Mouse (Mus musculus): Measurements from ENCODE around the gene Lrp4. TPM values are rescaled to one million over a fixed set of nuclear protein-coding genes. Genes with fewer than 3 reads are reported as not detected.

The Lrp4 gene
- polyA plus RNA-seq (2015; fragmentation: Nextera tagmentation; extraction: Ambion mirVana), result 7.1 and 10.2 TPM in 2 replicates

GRCm38 (mm10) chr2:91457259-91457655 lies at the start of gene Lrp4:
TSS of gene Lrp4 (plus strand) at chr2:91457511.
- peak within 1 kb of the TSS; percentile 83 for H3K9ac ChIP-seq (replicated peaks)
- no peaks in the 10 kb centered on the region for H3K36me3 ChIP-seq
- H3K4me1 ChIP-seq (replicated peaks), result peaks cover 59% of the 10 kb centered on the region
- peak within 1 kb of the TSS; percentile 85 for H3K27ac ChIP-seq
- 0% methylated on average over 27 of the region's 36 CpGs for WGBS
- peak; percentile 71 for ATAC-seq
- H3K27me3 ChIP-seq, result peaks cover 16% of the 10 kb centered on the region; the same call in 1 of the 2 replicates
- peak within 1 kb of the TSS; percentile 72 for H3K4me3 ChIP-seq (replicated peaks)
- H3K9me3 ChIP-seq, result no peaks in the 10 kb centered on the region
- H3K4me2 ChIP-seq (replicated peaks), result peak within 1 kb of the TSS; percentile 96

- no peak overlapping the region for H3K4me2 ChIP-seq (replicated peaks)
- peaks cover 11% of the 10 kb centered on the region for H3K4me1 ChIP-seq (replicated peaks)
- no peaks in the 10 kb centered on the region for H3K27me3 ChIP-seq
- no peak for ATAC-seq
- H3K9me3 ChIP-seq, result no peaks in the 10 kb centered on the region
- no peak overlapping the region for H3K27ac ChIP-seq
- 90% methylated on average over 2 of the region's 2 CpGs for WGBS
- no peak overlapping the region for H3K9ac ChIP-seq (replicated peaks)
- H3K4me3 ChIP-seq (replicated peaks), result no peak overlapping the region
- no peaks in the 10 kb centered on the region for H3K36me3 ChIP-seq
Measured at GRCm38 (mm10) chr2:91408031-91408430, 49.3 kb upstream of the Lrp4 start.

- H3K4me3 ChIP-seq (replicated peaks), result no peak overlapping the region
- H3K27me3 ChIP-seq, result no peaks in the 10 kb centered on the region
- no peaks in the 10 kb centered on the region for H3K36me3 ChIP-seq
- no peak for ATAC-seq
- 69% methylated on average over 2 of the region's 2 CpGs for WGBS
- H3K4me1 ChIP-seq (replicated peaks), result peaks cover 11% of the 10 kb centered on the region
- no peak overlapping the region for H3K9ac ChIP-seq (replicated peaks)
- no peak overlapping the region for H3K4me2 ChIP-seq (replicated peaks)
- no peak overlapping the region for H3K27ac ChIP-seq
- H3K9me3 ChIP-seq, result no peaks in the 10 kb centered on the region
Measured at GRCm38 (mm10) chr2:91411473-91411872, 45.8 kb upstream of the Lrp4 start.

GRCm38 (mm10) chr2:91412361-91412760 lies 45.0 kb upstream of the Lrp4 start:
- no peak for ATAC-seq
- H3K27ac ChIP-seq, result no peak overlapping the region
- no peak overlapping the region for H3K9ac ChIP-seq (replicated peaks)
- H3K36me3 ChIP-seq, result no peaks in the 10 kb centered on the region
- H3K4me1 ChIP-seq (replicated peaks), result peaks cover 11% of the 10 kb centered on the region
- no peaks in the 10 kb centered on the region for H3K9me3 ChIP-seq
- WGBS, result 69% methylated on average over 5 of the region's 5 CpGs
- no peak overlapping the region for H3K4me2 ChIP-seq (replicated peaks)
- H3K4me3 ChIP-seq (replicated peaks), result no peak overlapping the region
- no peaks in the 10 kb centered on the region for H3K27me3 ChIP-seq

GRCm38 (mm10) chr2:91413811-91414210 lies 43.5 kb upstream of the Lrp4 start:
- Histone ChIP-seq H3K27ac (no peak overlapping the region), H3K9me3 (no peaks in the 10 kb centered on the region), H3K4me2 (replicated peaks) (no peak overlapping the region), H3K4me3 (replicated peaks) (no peak overlapping the region), H3K4me1 (replicated peaks) (peaks cover 11% of the 10 kb centered on the region), H3K27me3 (no peaks in the 10 kb centered on the region), H3K36me3 (no peaks in the 10 kb centered on the region), H3K9ac (replicated peaks) (no peak overlapping the region)
- 88% methylated on average over 1 of the region's 1 CpGs for whole genome bisulfite sequencing
- ATAC-seq, result no peak

- Histone ChIP-seq H3K9me3 (no peaks in the 10 kb centered on the region), H3K4me2 (replicated peaks) (no peak overlapping the region), H3K27ac (no peak overlapping the region), H3K9ac (replicated peaks) (no peak overlapping the region), H3K4me1 (replicated peaks) (peaks cover 6% of the 10 kb centered on the region), H3K27me3 (no peaks in the 10 kb centered on the region), H3K36me3 (peaks cover 26% of the 10 kb centered on the region), H3K4me3 (replicated peaks) (no peak overlapping the region)
- WGBS, result 72% methylated on average over 5 of the region's 5 CpGs
- ATAC-seq, result no peak
Measured at GRCm38 (mm10) chr2:91421641-91422040, 35.7 kb upstream of the Lrp4 start.

- Histone ChIP-seq H3K36me3 (peaks cover 26% of the 10 kb centered on the region), H3K27ac (no peak overlapping the region), H3K27me3 (no peaks in the 10 kb centered on the region), H3K9ac (replicated peaks) (no peak overlapping the region), H3K4me3 (replicated peaks) (no peak overlapping the region), H3K4me2 (replicated peaks) (no peak overlapping the region), H3K4me1 (replicated peaks) (peaks cover 11% of the 10 kb centered on the region), H3K9me3 (no peaks in the 10 kb centered on the region)
- no peak for ATAC-seq
- 84% methylated on average over 7 of the region's 7 CpGs for WGBS
Measured at GRCm38 (mm10) chr2:91424061-91424720, 33.1 kb upstream of the Lrp4 start.

GRCm38 (mm10) chr2:91426321-91426720 lies 31.0 kb upstream of the Lrp4 start:
- no peak overlapping the region for H3K9ac ChIP-seq (replicated peaks)
- H3K4me2 ChIP-seq (replicated peaks), result no peak overlapping the region
- peaks cover 10% of the 10 kb centered on the region for H3K36me3 ChIP-seq
- no peak for ATAC-seq
- 92% methylated on average over 1 of the region's 1 CpGs for WGBS
- peaks cover 32% of the 10 kb centered on the region for H3K4me1 ChIP-seq (replicated peaks)
- no peaks in the 10 kb centered on the region for H3K27me3 ChIP-seq
- H3K9me3 ChIP-seq, result no peaks in the 10 kb centered on the region
- H3K27ac ChIP-seq, result no peak overlapping the region
- H3K4me3 ChIP-seq (replicated peaks), result no peak overlapping the region

- Histone ChIP-seq H3K9me3 (no peaks in the 10 kb centered on the region), H3K9ac (replicated peaks) (no peak overlapping the region), H3K4me1 (replicated peaks) (peaks cover 34% of the 10 kb centered on the region), H3K4me3 (replicated peaks) (no peak overlapping the region), H3K27me3 (no peaks in the 10 kb centered on the region), H3K4me2 (replicated peaks) (no peak overlapping the region), H3K36me3 (0 out of 2 replicates have a peak, but pooled peaks cover 2% of the 10 kb centered on the region), H3K27ac (peak overlapping the region; percentile 78)
- WGBS, result 70% methylated on average over 3 of the region's 3 CpGs
- ATAC-seq, result no peak
Measured at GRCm38 (mm10) chr2:91429146-91429545, 28.2 kb upstream of the Lrp4 start.

GRCm38 (mm10) chr2:91429915-91430599 lies 27.3 kb upstream of the Lrp4 start:
- ATAC-seq, result peak; percentile 90

GRCm38 (mm10) chr2:91430600-91430919 lies 26.8 kb upstream of the Lrp4 start:
- 5% methylated on average over 6 of the region's 6 CpGs for WGBS
- H3K9ac ChIP-seq (replicated peaks), result 0 out of 2 replicates have a peak overlapping the region, but pooled peaks have one; percentile 2
- 0 out of 2 replicates have a peak overlapping the region, but pooled peaks have one; percentile 0 for H3K4me3 ChIP-seq (replicated peaks)

More at GRCm38 (mm10) chr2:91429915-91430599, 27.3 kb upstream of the Lrp4 start:
- peak overlapping the region; percentile 35 for H3K4me2 ChIP-seq (replicated peaks)
- H3K9me3 ChIP-seq, result no peaks in the 10 kb centered on the region
- 4% methylated on average over 9 of the region's 9 CpGs for WGBS
- no peaks in the 10 kb centered on the region for H3K27me3 ChIP-seq
- H3K4me1 ChIP-seq (replicated peaks), result peaks cover 34% of the 10 kb centered on the region
- H3K9ac ChIP-seq (replicated peaks), result peak overlapping the region; percentile 2; the same call in 1 of the 2 replicates
- 0 out of 2 replicates have a peak, but pooled peaks cover 5% of the 10 kb centered on the region for H3K36me3 ChIP-seq
- 0 out of 2 replicates have a peak overlapping the region, but pooled peaks have one; percentile 0 for H3K4me3 ChIP-seq (replicated peaks)
- H3K27ac ChIP-seq, result peak overlapping the region; percentile 78

GRCm38 (mm10) chr2:91436713-91437112 lies 20.6 kb upstream of the Lrp4 start:
- no peaks in the 10 kb centered on the region for H3K27me3 ChIP-seq
- H3K4me2 ChIP-seq (replicated peaks), result no peak overlapping the region
- H3K36me3 ChIP-seq, result 0 out of 2 replicates have a peak, but pooled peaks cover 3% of the 10 kb centered on the region
- ATAC-seq, result no peak
- no peak overlapping the region for H3K9ac ChIP-seq (replicated peaks)
- 62% methylated on average over 8 of the region's 8 CpGs for WGBS
- 0 out of 2 replicates have a peak overlapping the region, but pooled peaks have one; percentile 30 for H3K27ac ChIP-seq
- H3K9me3 ChIP-seq, result no peaks in the 10 kb centered on the region
- H3K4me3 ChIP-seq (replicated peaks), result no peak overlapping the region
- H3K4me1 ChIP-seq (replicated peaks), result peaks cover 14% of the 10 kb centered on the region

More at GRCm38 (mm10) chr2:91430600-91430919, 26.8 kb upstream of the Lrp4 start:
- H3K36me3 ChIP-seq, result 0 out of 2 replicates have a peak, but pooled peaks cover 5% of the 10 kb centered on the region
- no peaks in the 10 kb centered on the region for H3K9me3 ChIP-seq
- peak overlapping the region; percentile 78 for H3K27ac ChIP-seq
- H3K27me3 ChIP-seq, result no peaks in the 10 kb centered on the region
- peak; percentile 94 for ATAC-seq
- H3K4me1 ChIP-seq (replicated peaks), result peaks cover 34% of the 10 kb centered on the region
- peak overlapping the region; percentile 35 for H3K4me2 ChIP-seq (replicated peaks)
